Mouse (Mus musculus) cerebellum, adult (tissue): Measurements from ENCODE around the gene Nanog.
"Not testable (repeated sequence)": the region's sequence is repeated elsewhere in the genome, so short reads cannot be mapped to it uniquely, and the experiment has no call there.

Source experiments
- ATAC-seq: cut with Nextera tagmentation; 2 replicates; pipeline ENCODE4 v1.9.2; 2017; ENCODE audit warnings: mild to moderate bottlenecking, moderate library complexity, mixed read lengths; ENCODE audit not compliant: insufficient number of reproducible peaks, low FRiP score, low TSS enrichment

Nanog gene

DNA sequence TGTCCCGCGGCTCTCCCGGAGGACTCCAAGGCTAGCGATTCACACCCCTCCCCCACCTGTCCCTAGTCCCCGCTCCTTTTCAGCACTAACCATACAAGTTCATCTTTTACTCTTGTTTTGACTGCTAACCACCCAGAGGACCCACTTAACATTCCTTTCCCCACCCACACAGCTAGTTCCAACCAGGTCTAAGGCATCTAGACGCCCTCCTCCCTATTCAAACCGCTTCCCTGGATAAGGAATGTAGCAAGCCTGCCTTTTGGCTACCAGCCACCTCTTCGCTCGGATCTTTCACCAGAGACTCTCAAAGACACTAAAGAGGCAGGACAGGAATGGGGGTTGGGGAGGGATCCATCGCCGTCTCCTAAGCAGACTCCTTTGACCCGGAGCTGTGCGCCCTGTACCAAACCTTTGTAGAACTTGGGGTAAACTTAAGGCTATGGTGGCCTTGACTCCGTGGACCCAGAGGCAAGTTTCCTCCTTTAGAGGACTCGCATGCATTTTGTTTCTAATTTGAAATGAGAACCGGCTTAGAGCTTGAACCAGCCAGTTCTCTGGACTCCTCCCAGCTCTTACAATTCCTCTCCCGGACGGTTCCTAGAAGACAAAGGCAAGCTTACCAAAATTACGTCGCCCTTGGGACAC, 4.7 kb upstream of the Nanog start:
- no peak for ATAC-seq

DNA sequence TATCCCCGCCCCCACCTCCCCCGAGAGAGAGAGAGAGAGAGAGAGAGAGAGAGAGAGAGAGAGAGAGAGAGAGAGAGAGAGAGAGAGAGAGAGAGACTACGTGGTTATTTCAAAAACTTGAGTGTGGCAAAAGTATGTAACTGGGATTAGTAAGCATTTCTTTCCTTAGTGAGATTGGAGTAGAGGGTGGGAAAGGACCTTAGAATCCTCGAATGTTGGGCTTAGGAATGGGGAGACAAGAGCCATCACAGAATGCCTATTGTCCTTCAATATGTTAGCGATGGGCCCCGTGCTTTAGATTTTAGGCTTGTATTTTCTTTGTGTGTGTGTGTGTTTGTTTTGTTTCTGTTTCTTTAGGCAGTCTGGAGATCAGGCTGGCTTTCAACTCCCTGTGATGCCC, 4.0 kb upstream of the Nanog start:
- no peak for ATAC-seq

DNA sequence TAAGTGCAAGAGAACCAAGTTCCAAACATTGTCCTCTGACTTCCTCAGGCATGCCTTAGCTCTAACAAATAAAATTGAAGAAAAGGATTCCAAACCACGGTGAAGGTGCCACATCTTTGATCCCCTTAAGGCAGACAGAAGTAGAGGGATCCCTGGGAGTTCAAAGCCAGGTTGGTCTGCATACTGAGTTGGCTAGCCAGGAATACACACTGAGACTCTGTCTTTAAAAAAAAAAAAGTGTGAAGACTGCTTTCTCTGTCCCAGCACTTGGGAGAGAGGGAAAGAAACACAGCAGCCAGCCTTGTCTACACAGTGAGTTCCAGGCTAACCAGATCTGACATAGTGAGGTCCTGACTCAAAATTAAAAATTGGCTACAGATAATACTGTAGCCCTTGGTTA, 3.6 kb upstream of the Nanog start:
- no peak for ATAC-seq

DNA sequence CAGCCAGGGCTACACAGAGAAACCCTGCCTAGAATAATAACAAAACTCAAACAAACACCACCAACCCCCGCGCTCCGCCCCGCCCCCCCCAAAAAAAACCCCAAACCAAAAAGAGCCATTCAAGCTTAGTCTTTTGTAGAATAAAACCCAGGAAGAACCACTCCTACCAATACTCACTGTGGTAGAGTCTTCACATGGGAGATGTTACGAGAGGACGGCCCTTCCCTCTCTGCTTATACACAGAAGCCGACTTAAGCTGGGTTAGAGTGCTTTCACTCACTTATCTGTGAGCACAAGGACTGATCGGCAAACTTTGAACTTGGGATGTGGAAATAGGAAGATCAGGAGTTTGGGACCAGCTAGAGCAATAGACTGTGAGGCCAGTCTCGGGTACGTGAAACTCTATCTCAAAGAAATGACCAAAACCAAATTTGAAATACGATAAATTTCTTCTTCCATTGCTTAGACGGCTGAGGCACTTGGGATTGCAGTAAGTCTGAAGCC, 900 bp upstream of the Nanog start:
- ATAC-seq = no peak

DNA sequence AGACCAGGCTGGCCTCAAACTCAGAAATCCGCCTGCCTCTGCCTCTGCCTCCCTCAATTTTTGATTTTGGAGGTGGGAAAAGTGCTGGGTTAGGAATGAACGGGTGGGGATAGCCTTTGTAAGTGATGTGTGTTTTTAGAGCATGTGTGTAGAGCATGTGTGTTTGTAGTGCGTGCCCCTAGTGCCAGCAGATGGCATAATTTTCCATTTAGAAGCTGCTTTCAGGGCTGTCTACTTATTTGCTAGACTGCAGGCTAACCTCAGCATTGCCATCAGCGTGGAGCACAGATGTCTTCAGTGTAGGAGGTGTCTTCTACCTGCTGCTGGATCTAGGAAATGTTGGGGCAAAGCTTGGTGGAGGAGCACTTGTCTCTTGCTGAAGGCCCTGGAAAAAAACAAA, 1.5 kb downstream of the Nanog start:
- no peak for ATAC-seq

- ATAC-seq = no peak
Measured at GRCm38 (mm10) chr6:122711455-122711854, 4.2 kb downstream of the Nanog start.

DNA sequence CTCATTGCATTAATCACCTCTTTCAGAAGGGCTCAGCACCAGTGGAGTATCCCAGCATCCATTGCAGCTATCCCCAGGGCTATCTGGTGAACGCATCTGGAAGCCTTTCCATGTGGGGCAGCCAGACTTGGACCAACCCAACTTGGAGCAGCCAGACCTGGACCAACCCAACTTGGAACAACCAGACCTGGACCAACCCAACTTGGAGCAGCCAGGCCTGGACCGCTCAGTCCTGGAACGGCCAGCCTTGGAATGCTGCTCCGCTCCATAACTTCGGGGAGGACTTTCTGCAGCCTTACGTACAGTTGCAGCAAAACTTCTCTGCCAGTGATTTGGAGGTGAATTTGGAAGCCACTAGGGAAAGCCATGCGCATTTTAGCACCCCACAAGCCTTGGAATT, 5.8 kb downstream of the Nanog start:
- ATAC-seq = not testable (repeated sequence)

- ATAC-seq = no peak
Measured at GRCm38 (mm10) chr6:122714707-122715365, 7.5 kb downstream of the Nanog start.

- ATAC-seq = no peak
Measured at GRCm38 (mm10) chr6:122715886-122716285, 8.6 kb downstream of the Nanog start.

DNA sequence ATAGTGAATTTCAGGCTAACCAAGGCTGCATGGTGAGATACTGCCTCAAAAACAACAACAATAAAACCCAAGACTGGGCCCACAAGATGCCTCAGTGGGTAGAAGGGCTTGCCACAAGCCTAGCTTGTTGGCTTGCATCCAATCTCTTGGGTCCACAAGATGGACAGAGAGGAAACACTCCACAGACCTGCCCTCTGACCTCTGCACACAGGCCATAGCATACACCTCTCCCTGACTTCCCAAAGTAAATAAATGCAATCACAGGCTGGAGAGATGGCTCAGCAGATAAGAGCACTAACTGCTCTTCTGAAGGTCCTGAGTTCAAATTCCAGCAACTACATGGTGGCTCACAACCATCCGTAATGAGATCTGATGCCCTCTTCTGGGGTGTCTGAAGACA, 10.9 kb downstream of the Nanog start:
- not testable (repeated sequence) for ATAC-seq

DNA sequence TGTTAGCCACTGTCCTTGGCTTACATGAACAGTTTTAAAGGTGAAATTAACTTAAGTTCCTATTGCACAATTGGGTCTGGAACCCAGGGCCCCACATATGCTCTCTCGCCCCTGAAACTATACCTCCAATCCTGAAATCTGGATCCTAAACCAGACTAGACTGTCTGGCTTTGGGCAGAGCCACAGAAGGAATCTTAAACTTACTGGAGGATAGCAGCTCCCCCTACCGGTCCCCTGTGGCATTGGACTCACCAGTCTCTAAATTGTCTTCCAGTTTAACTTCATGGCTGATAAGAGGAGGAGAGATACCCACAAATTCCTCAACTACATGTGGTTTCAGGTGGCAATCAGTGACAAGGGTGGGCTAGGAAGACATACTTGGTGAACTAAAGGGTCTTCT, 12.7 kb downstream of the Nanog start:
- ATAC-seq = peak; percentile 66; the same call in 1 of the 2 replicates

- peak; percentile 34; the same call in 1 of the 2 replicates for ATAC-seq
Measured at GRCm38 (mm10) chr6:122739952-122740351, 32.7 kb downstream of the Nanog start.

GRCm38 (mm10) chr6:122741460-122742227, 34.4 kb downstream of the Nanog start:
- no peak for ATAC-seq

GRCm38 (mm10) chr6:122742228-122742899, 35.1 kb downstream of the Nanog start:
- peak; percentile 69 for ATAC-seq

- no peak for ATAC-seq
Measured at GRCm38 (mm10) chr6:122743353-122743752, 36.1 kb downstream of the Nanog start.

DNA sequence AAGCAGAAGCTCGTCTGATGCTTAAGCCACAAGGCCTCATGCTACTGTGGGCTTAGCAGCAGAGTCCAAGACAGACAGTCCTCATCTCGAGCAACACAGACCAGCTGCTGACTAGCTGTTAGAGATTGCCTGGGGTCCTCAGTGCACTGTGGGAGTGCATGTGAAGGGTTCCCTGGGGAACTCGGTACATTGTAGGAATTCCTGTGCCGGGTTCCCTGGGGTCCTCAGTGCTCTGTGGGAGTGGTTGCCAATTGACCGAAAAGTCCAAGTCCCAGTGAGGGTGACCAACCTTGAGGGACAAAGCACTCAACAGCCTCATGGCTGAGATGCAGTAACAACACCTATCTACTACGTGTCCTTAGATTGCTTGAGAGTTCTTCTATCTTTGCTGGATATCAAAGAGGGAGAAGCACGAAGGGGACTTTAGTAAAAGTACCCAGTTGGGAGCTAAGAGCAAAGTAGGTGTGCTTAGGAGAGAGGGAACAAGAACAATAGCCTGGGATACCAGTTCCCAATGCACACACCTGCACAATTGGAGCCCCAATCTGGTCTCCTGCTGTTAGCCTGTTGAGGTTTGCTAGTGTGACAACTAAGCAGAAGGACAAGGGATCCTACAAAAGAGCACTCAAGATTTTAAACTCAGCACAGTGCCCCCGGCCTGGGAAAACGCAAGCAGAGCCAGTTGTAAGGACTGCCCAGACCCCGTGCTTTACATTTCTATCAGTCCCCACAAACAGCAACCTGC, 37.4 kb downstream of the Nanog start:
- ATAC-seq = no peak

- no peak for ATAC-seq
Measured at GRCm38 (mm10) chr6:122750579-122750978, 43.3 kb downstream of the Nanog start.

DNA sequence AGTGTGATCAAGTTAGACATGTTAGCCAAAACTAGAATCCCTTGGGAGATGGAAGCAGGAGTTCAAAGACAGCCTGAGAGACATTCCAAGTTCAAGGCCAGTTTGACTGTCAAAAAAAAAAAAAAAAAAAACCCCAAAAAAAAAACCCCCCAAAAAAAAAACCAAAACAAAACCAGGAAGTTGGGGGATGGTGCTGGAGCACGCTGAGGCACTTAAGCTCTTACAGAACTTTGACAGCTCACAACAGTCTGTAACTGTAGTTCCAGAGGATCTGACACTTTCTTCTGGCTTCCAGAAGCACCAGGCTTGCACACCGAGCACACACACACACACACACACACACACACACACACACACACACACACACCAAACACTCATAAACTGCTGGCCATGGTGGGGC, 48.6 kb downstream of the Nanog start:
- ATAC-seq = no peak

- ATAC-seq = no peak
Measured at GRCm38 (mm10) chr6:122758732-122759131, 51.4 kb downstream of the Nanog start.

DNA sequence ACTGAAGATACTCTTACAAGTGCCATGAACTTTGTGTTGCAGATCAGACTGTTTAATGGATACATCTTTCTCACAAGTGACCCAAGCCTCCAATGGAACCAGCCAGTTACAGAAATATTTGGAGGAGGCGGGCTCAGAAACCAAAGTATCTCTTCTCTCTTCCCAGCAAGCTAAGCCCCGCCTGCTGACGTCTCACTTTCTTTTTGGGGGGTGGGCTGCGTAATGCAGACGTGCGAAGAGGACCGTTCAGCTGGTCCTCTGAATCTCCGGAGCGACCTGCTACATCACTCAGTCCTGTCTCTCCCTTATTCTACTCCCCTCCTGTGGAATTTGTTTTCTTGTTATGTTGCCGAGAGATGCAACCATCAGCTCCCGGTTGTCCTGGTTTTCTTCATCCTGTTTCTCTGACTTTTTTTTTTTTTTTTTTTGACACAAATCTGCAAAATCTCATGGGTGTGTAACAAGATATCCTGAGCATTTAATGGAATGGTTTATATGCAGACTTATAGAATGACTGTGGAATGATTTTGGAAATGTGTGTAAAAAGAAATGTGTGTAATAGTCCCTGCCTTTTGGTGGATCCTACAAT, 53.8 kb downstream of the Nanog start:
- peak; percentile 79 for ATAC-seq
